Comparison of ENCODE assay signal across 9 mouse cellular contexts in genomic region chr4:96718977-96719966, GRCm38 (mm10). TPM values are rescaled to one million over a fixed set of nuclear protein-coding genes. Genes with fewer than 3 reads are reported as not detected.
A peak's percentile ranks its signal among the peaks of the same experiment; 100 is the strongest.
DNase-seq lines count a peak whose midpoint lies in the region; ATAC-seq lines count a peak whose summit lies in the region.
"Had no signal": no experiment of that assay in that cellular context is flagged by ENCODE, and none has a peak within 500 bp of the region (broad histone marks: within the 10 kb centered on the region; RNA-seq: fewer than 3 reads in every experiment).

No protein-coding gene starts in this region.

- no peak overlapping the region for H3K4me3 ChIP-seq in forebrain, embryonic 11.5 days (ENCODE audit: low read depth, low read length)
- no peak overlapping the region for H3K4me3 ChIP-seq in midbrain, embryonic 14.5 days (replicated peaks; ENCODE audit: low read depth, low read length)
- H3K4me3 ChIP-seq in heart, embryonic 10.5 days = no peak overlapping the region
- H3K4me3 ChIP-seq: liver, embryonic 13.5 days had no signal

- no peaks in the 10 kb centered on the region for H3K27me3 ChIP-seq in forebrain, embryonic 11.5 days (ENCODE audit: control insufficient read depth, insufficient read depth, low read length)
- no peaks in the 10 kb centered on the region for H3K27me3 ChIP-seq in midbrain, embryonic 14.5 days (ENCODE audit: control insufficient read depth, insufficient read depth, low read length)
- no peaks in the 10 kb centered on the region for H3K27me3 ChIP-seq in heart, embryonic 10.5 days (ENCODE audit: insufficient read depth, poor library complexity, severe bottlenecking)
- H3K27me3 ChIP-seq: liver, embryonic 13.5 days had no signal

- WGBS in forebrain, embryonic 11.5 days = 27% methylated on average over 4 of the region's 4 CpGs
- 22% methylated on average over 4 of the region's 4 CpGs for WGBS in midbrain, embryonic 14.5 days
- WGBS in heart, embryonic 10.5 days = 59% methylated on average over 4 of the region's 4 CpGs

- H3K4me2 ChIP-seq in forebrain, embryonic 11.5 days (ENCODE audit: low read depth, low read length, severe bottlenecking) = no peak overlapping the region
- no peak overlapping the region for H3K4me2 ChIP-seq in midbrain, embryonic 14.5 days (ENCODE audit: low read length)
- H3K4me2 ChIP-seq: liver, embryonic 13.5 days had no signal

- ATAC-seq in forebrain, embryonic 11.5 days (replicated peaks; ENCODE audit: low FRiP score) = peak; percentile 90
- ATAC-seq in midbrain, embryonic 14.5 days (ENCODE audit: low FRiP score, low TSS enrichment) = peak; percentile 78

- H3K9ac ChIP-seq in forebrain, embryonic 11.5 days (ENCODE audit: low read length) = no peak overlapping the region
- no peak overlapping the region for H3K9ac ChIP-seq in midbrain, embryonic 14.5 days (replicated peaks; ENCODE audit: low read length)
- H3K9ac ChIP-seq: liver, embryonic 13.5 days had no signal

- 0 out of 2 replicates have a peak, but pooled peaks cover 2% of the 10 kb centered on the region for H3K4me1 ChIP-seq in forebrain, embryonic 11.5 days (replicated peaks; ENCODE audit: control insufficient read depth, insufficient read depth, low read length)
- H3K4me1 ChIP-seq in midbrain, embryonic 14.5 days (ENCODE audit: control insufficient read depth, insufficient read depth, low read length) = no peaks in the 10 kb centered on the region
- no peaks in the 10 kb centered on the region for H3K4me1 ChIP-seq in heart, embryonic 10.5 days
- H3K4me1 ChIP-seq: liver, embryonic 13.5 days had no signal

- DNase-seq in brain, embryonic 18.5 days (ENCODE audit: low read depth, low spot score) = peak; percentile 76
- DNase-seq in forebrain, embryonic 11.5 days (ENCODE audit: low spot score) = peak; percentile 65
- DNase-seq in layer of hippocampus, adult 8-10 months (ENCODE audit: low spot score in 2 of 2) = peak; percentile 62 to 87
- DNase-seq in midbrain, embryonic 14.5 days = peak; percentile 67
- DNase-seq in ovary, postnatal 14 days (ENCODE audit: low spot score) = no peak
- DNase-seq in thymus, postnatal 4 days = no peak
- no peak for DNase-seq in spleen, postnatal 36 days (ENCODE audit: low spot score in 2 of 2)
- no peak for DNase-seq in heart, embryonic 10.5 days (ENCODE audit: low spot score)
- DNase-seq: liver, embryonic 13.5 days had no signal

- H3K36me3 ChIP-seq in forebrain, embryonic 11.5 days (ENCODE audit: control insufficient read depth, insufficient read depth, low read length) = no peaks in the 10 kb centered on the region
- no peaks in the 10 kb centered on the region for H3K36me3 ChIP-seq in midbrain, embryonic 14.5 days (ENCODE audit: control insufficient read depth, insufficient read depth, low read length)
- no peaks in the 10 kb centered on the region for H3K36me3 ChIP-seq in heart, embryonic 10.5 days
- H3K36me3 ChIP-seq: liver, embryonic 13.5 days had no signal

- peak overlapping the region; percentile 8; the same call in 1 of the 2 replicates for H3K27ac ChIP-seq in forebrain, embryonic 11.5 days (ENCODE audit: low read depth, low read length)
- H3K27ac ChIP-seq in midbrain, embryonic 14.5 days (replicated peaks; ENCODE audit: low read depth, low read length) = peak overlapping the region; percentile 21; the same call in 1 of the 2 replicates
- H3K27ac ChIP-seq in heart, embryonic 10.5 days = no peak overlapping the region
- H3K27ac ChIP-seq: liver, embryonic 13.5 days had no signal

- no peaks in the 10 kb centered on the region for H3K9me3 ChIP-seq in forebrain, embryonic 11.5 days (ENCODE audit: control insufficient read depth, low read length)
- H3K9me3 ChIP-seq in midbrain, embryonic 14.5 days (ENCODE audit: control insufficient read depth, low read length) = no peaks in the 10 kb centered on the region
- H3K9me3 ChIP-seq in heart, embryonic 10.5 days = no peaks in the 10 kb centered on the region
- H3K9me3 ChIP-seq: liver, embryonic 13.5 days had no signal

RNA-seq across cellular contexts. Expression of gene Cyp2j5, which starts 55.3 kb away (rescaled TPM):
- polyA plus RNA-seq in forebrain, embryonic 11.5 days (2014; fragmentation: Nextera tagmentation; extraction: Ambion mirVana) = not detected in 2 replicates
- total RNA-seq in layer of hippocampus, adult 8-10 months (2022) = under 1 TPM in 1 of 4 experiments, not detected in 3; 0.17 TPM
- polyA plus RNA-seq in midbrain, embryonic 14.5 days (2014; fragmentation: Nextera tagmentation; extraction: Ambion mirVana) = not detected in 2 replicates
- not detected in 2 replicates for polyA plus RNA-seq in heart, embryonic 10.5 days (2016; fragmentation: Nextera tagmentation; extraction: Ambion mirVana)

Comparison
In these comparisons a context has a peak if more than half of its experiments do, and no peak if none do; other contexts are left out.
1. DNase-seq: peak in brain, embryonic 18.5 days (single experiment), forebrain, embryonic 11.5 days (single experiment), layer of hippocampus, adult 8-10 months (2 of 2) and midbrain, embryonic 14.5 days (single experiment); none in ovary, postnatal 14 days (single experiment), thymus, postnatal 4 days (single experiment), spleen, postnatal 36 days (0 of 2) and heart, embryonic 10.5 days (single experiment).